Mouse (Mus musculus) stomach, embryonic 16.5 days (tissue): ENCODE measurements around the gene Mgst3. TPM values are rescaled to one million over a fixed set of nuclear protein-coding genes. Genes with fewer than 3 reads are reported as not detected.

ENCODE experiments used
- ATAC-seq: fragments of 200-750 bp; cut with Nextera tagmentation; 2 replicates; pipeline ENCODE4 v1.8.0; 2017; ENCODE audit warnings: moderate number of reproducible peaks, moderate TSS enrichment; ENCODE audit not compliant: insufficient read depth, low FRiP score
- H3K27ac ChIP-seq: fragments of 300-500 bp; sonication (generic); 2 replicates; pipeline ENCODE4 v1.5.1; 2014; ENCODE audit warnings: low read length
- H3K27me3 ChIP-seq: fragments of 300-500 bp; sonication (generic); 2 replicates; pipeline ENCODE4 v1.6.1; 2014; ENCODE audit warnings: low read length, control low read depth, mixed read lengths; ENCODE audit not compliant: control insufficient read depth, insufficient read depth
- H3K36me3 ChIP-seq: fragments of 300-500 bp; sonication (generic); 2 replicates; pipeline ENCODE4 v1.6.1; 2014; ENCODE audit warnings: low read length; ENCODE audit not compliant: control insufficient read depth, insufficient read depth
- H3K4me1 ChIP-seq: fragments of 300-500 bp; sonication (generic); 2 replicates; pipeline ENCODE4 v1.6.1; 2014; ENCODE audit warnings: low read length, control low read depth, mixed read lengths; ENCODE audit not compliant: control insufficient read depth, insufficient read depth
- H3K4me2 ChIP-seq: fragments of 300-500 bp; sonication (generic); 2 replicates; pipeline ENCODE4 v1.6.1; 2014; ENCODE audit warnings: low read depth, low read length, mixed read lengths
- H3K4me3 ChIP-seq: fragments of 300-500 bp; sonication (generic); replicated peaks from 2 replicates; pipeline ENCODE4 v1.5.1; 2014; ENCODE audit warnings: mild to moderate bottlenecking, low read length
- H3K9ac ChIP-seq: fragments of 300-500 bp; sonication (generic); 2 replicates; pipeline ENCODE4 v1.6.1; 2014; ENCODE audit warnings: low read length
- H3K9me3 ChIP-seq: fragments of 300-500 bp; sonication (generic); replicated peaks from 2 replicates; pipeline ENCODE4 v1.6.1; 2016; ENCODE audit warnings: low read length, control low read depth; ENCODE audit not compliant: control insufficient read depth
- WGBS: fragments of 180-500 bp; shearing (Covaris S2); extraction: QIAGEN DNeasy Blood & Tissue Kit; methylation state at CpG from one replicate; pipeline ENCODE4 v1.1.7; 2014; 5-methylcytosine and 5-hydroxymethylcytosine counted together
- polyA plus RNA-seq: library from polyadenylated mRNA; unstranded; fragments of >200 nt; fragmentation: Nextera tagmentation; extraction: Ambion mirVana; gene quantifications from 2 replicates; pipeline ENCODE4 v1.2.1, GENCODE M21; 2015

Mgst3 gene
- polyA plus RNA-seq = 212 and 275 TPM in 2 replicates

DNA sequence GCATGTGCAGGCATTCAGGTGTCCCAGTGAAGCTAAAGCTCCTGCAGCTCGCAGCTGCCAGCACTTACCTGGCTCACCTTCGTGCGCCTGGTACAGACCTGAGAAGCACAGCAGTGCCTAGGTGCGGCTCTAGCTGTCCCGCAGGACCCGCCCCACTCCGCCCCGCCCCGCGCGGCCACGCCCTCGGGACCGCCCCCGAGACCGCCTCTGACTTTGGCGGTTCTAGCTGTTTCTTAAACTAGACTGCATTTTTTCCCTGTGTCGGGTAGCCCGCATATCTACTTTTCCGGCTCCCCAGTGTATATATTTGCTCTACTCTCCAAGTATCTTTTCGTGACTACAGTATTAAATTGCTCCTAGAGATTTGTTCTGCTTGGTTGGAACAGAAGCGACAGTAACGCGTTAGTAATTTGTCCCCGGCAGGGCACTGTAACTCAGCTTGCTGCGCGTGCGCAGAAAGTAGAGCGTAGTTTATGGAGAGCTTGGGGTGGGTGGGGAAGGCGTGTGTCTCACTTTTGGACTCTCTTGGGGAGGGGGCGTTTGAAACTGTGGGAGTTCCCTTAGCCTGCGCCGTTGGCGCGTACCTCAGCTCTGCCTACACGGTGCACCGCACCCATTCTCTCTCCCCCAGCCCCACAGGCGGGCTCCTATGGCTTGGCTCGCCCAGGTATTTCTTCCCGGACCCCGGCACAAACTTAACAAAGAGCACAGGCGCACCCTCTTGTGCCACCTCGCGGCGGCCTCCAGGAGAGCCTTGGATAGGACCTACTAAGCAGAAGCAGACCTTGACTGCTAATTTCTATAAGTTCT lies at the start of gene Mgst3:
Gene Mgst3 (minus strand): TSS at position 159 of the 810 bp plus-strand sequence.
- Histone ChIP-seq H3K9me3 (no peaks in the 10 kb centered on the region), H3K27me3 (no peaks in the 10 kb centered on the region), H3K4me2 (peak within 1 kb of the TSS; percentile 90), H3K9ac (peak within 1 kb of the TSS; percentile 90), H3K4me3 (peak within 1 kb of the TSS; percentile 81), H3K4me1 (peaks cover 23% of the 10 kb centered on the region; the same call in 1 of the 2 replicates), H3K36me3 (no peaks in the 10 kb centered on the region), H3K27ac (peak within 1 kb of the TSS; percentile 91)
- ATAC-seq = peak; percentile 95
- under 1% methylated on average over 45 of the region's 45 CpGs for WGBS

DNA sequence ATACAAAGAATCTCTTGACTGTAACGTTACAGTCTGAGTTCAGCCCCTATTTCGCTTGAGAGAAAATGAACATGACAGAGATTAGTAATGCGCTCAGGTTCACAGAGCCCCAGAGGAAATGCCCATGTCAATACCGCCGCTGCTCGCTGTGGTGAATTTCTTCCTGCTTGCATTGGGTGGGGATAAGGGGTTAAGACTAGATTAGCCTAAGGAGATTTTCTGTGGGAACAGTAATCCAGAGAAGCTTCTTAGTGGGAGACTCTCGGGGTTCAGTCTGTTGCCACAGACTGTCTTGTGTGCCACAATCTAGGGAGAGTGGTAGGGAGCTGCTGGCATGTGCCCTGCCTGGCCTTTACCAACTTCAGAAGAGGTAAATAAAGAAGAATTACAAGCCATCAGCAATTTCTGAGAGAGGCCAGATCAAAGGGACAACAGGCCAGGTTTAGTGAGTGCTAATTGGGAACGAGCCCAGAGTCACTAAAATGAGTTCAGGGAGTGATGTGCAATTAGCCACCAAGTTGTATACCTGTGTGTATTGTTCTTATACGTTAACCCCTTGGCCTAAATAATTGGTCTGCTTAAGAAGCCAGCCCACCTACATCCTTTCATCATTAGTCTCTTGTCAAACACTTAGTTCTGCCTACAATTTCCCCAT lies 44.7 kb upstream of the Mgst3 start:
- Histone ChIP-seq H3K4me3 (no peak overlapping the region), H3K4me1 (no peaks in the 10 kb centered on the region), H3K9me3 (no peaks in the 10 kb centered on the region), H3K27me3 (no peaks in the 10 kb centered on the region), H3K36me3 (no peaks in the 10 kb centered on the region), H3K27ac (no peak overlapping the region), H3K4me2 (no peak overlapping the region), H3K9ac (no peak overlapping the region)
- ATAC-seq = no peak
- 64% methylated on average over 9 of the region's 9 CpGs for WGBS

DNA sequence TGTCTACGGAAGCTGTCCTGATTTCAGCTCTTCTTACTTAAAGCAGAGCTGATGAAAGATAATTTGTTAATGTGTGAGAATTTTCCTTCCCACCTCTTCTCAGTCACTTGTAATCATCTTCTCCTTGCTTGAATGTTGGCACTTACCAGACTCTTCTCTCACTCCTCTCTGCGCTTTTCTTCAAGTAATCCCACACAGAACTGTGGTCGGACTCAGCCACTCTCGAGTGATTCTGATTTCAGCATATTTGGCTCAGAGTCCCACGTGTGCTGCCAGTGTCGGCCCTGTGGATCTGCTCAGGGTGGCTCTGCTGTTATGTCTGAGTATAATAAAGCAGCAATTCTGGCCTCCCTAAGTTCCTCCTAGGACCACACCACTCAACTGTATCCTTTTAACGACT lies 43.5 kb upstream of the Mgst3 start:
- Histone ChIP-seq H3K4me3 (no peak overlapping the region), H3K27me3 (no peaks in the 10 kb centered on the region), H3K4me1 (no peaks in the 10 kb centered on the region), H3K4me2 (no peak overlapping the region), H3K9ac (no peak overlapping the region), H3K27ac (no peak overlapping the region), H3K36me3 (no peaks in the 10 kb centered on the region), H3K9me3 (no peaks in the 10 kb centered on the region)
- 81% methylated on average over 7 of the region's 7 CpGs for WGBS
- no peak for ATAC-seq

DNA sequence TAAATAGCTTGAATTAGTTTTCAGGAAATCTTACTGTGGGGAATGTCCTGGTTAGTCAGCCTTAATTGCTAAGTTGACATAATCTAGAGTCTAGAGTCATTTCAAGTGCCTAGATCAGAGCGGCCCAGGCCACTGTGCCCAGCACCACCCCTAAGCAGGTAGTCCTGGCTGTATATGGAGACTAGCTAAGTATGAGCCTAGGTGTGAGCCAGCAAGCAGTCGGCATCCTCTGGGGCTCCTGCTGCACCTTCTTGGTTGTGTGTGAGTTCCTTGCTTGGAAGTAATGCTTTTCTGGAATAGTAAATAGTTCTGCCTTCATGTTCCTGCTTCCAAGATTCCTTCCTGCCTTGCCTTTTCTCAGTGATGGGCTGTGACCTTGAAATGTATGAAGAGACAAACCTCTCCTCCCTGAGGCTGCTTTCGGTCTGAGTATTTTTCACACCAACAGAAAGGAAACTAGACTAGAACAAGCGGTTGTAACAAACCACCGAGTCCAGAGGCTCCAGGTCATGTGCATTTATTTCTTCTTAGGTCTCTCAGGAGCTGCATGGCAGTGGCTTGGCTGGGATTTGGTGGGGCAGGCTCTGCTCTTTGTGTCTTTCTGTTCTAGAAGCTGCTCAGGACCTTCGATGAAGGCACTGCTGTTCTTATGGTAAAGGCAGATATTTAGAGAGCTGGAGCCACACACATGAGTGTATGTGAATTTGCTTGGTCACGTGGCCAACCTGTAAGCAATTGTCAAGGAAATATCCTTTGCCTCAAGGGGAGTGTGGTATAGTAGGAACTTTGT lies 42.7 kb upstream of the Mgst3 start:
- Histone ChIP-seq H3K27ac (no peak overlapping the region), H3K4me3 (no peak overlapping the region), H3K9ac (no peak overlapping the region), H3K4me1 (no peaks in the 10 kb centered on the region), H3K4me2 (no peak overlapping the region), H3K27me3 (no peaks in the 10 kb centered on the region), H3K9me3 (no peaks in the 10 kb centered on the region), H3K36me3 (no peaks in the 10 kb centered on the region)
- WGBS = 84% methylated on average over 7 of the region's 7 CpGs
- no peak for ATAC-seq

DNA sequence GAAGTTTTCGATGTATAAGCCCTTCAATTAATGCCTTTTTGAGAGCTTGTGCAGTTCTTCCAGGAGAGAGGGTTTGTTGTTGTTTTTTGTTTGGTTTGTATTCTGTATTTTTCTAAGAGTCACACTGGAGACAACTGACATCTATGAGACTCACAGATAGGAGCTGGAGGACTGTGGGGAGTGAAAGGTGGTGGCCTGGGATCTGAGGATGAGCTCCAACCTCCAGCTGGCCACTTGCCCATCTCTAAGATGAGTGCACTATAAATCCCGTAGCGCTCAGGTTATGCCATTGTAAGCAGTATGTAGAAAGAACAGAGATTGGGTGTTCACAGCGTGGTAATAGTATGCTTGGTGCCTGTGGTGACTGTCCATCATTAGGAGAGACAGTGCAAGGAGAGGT lies 41.3 kb upstream of the Mgst3 start:
- no peak for ATAC-seq
- H3K27ac ChIP-seq = no peak overlapping the region
- 87% methylated on average over 4 of the region's 4 CpGs for WGBS

DNA sequence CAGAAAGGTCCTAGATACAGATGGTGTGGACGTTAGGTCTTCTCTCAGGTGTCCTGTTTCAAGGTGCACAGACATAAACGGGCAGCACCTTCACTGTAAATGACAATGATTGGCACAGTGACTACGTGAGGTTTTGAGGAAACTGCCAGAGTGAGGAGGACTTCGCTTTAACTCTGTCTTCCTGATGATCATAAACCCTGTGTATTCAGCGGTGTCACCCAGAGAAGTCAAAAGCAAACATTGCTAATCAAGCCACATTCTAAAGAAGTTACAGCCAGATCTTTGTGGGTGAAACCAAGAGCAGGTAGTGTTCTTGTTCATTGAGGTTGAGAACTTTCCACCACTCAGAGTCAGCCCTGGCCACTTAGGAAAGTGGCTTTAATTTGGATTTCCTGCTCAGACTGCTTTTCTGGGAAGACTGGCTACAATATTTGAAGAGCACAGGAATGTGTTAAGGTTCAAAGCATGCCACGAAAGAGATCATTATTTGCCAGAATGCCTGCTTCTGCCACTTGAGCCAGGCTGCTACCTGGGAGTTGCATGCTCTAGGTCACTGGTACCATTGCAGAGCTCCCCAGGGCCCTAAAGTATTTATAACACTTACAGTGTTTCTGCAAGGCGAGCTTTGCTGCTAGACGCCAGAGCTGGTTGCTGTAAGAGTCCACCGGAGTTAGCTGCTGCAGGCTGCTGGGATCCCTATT lies 37.5 kb upstream of the Mgst3 start:
- no peak overlapping the region for H3K27ac ChIP-seq

More for the DNA sequence above, 41.3 kb upstream of the Mgst3 start:
- H3K4me1 ChIP-seq = no peaks in the 10 kb centered on the region
- H3K4me2 ChIP-seq = no peak overlapping the region
- no peak overlapping the region for H3K9ac ChIP-seq
- H3K27me3 ChIP-seq = no peaks in the 10 kb centered on the region
- H3K36me3 ChIP-seq = no peaks in the 10 kb centered on the region
- no peaks in the 10 kb centered on the region for H3K9me3 ChIP-seq
- no peak overlapping the region for H3K4me3 ChIP-seq

DNA sequence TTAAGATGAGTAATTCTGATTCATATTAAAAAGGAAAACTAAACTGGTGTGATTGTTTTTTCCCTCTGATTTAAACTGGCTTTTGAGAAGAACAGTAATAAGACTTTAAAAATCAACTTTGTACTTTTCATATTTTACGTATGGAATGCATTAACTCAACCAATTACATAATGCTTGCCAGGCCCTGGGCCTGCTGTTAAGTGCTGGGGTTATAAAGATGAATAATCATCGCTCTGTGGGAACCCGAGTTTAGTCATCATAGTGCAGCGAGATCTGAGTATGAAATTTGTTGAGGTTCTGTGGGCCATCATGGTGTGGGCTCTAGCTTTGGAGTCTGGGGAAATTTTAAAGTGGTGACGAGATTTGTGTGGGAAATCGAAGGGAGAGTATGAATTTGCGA lies 33.0 kb upstream of the Mgst3 start:
- Histone ChIP-seq H3K27me3 (no peaks in the 10 kb centered on the region), H3K4me3 (no peak overlapping the region), H3K9ac (no peak overlapping the region), H3K9me3 (no peaks in the 10 kb centered on the region), H3K36me3 (no peaks in the 10 kb centered on the region), H3K4me1 (0 out of 2 replicates have a peak, but pooled peaks cover 2% of the 10 kb centered on the region), H3K4me2 (no peak overlapping the region), H3K27ac (no peak overlapping the region)
- ATAC-seq = no peak
- WGBS = 75% methylated on average over 7 of the region's 7 CpGs

More for the DNA sequence above, 37.5 kb upstream of the Mgst3 start:
- no peaks in the 10 kb centered on the region for H3K4me1 ChIP-seq
- H3K27me3 ChIP-seq = no peaks in the 10 kb centered on the region
- no peak overlapping the region for H3K4me3 ChIP-seq
- H3K9ac ChIP-seq = no peak overlapping the region
- no peak overlapping the region for H3K4me2 ChIP-seq
- H3K36me3 ChIP-seq = no peaks in the 10 kb centered on the region
- ATAC-seq = no peak
- 56% methylated on average over 9 of the region's 9 CpGs for WGBS
- no peaks in the 10 kb centered on the region for H3K9me3 ChIP-seq

DNA sequence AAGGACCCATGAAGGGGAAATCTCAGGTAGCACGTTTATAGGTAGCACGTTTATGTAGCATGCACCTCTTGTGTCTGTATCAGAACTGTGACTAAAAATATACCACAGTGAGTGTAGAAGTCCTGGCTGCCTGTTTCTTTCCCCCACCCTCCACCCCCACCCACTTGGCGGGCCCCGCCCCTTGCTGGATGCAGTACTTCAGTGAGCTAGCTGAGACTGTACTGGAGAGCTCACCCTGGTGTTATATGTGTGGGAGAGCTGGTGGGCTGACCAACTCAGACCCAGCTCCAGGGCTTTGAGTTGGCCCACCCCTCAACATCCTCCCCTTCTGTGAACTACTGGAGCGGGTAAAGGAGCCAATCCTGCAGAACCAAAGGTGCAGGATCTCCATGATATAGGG lies 31.9 kb upstream of the Mgst3 start:
- Histone ChIP-seq H3K9me3 (no peaks in the 10 kb centered on the region), H3K4me3 (no peak overlapping the region), H3K4me2 (no peak overlapping the region), H3K4me1 (0 out of 2 replicates have a peak, but pooled peaks cover 2% of the 10 kb centered on the region), H3K27ac (no peak overlapping the region), H3K9ac (no peak overlapping the region), H3K36me3 (no peaks in the 10 kb centered on the region), H3K27me3 (no peaks in the 10 kb centered on the region)
- no peak for ATAC-seq
- 83% methylated on average over 5 of the region's 5 CpGs for WGBS
